Mouse (Mus musculus): ENCODE results near the gene Vps16. TPM values are rescaled to one million over a fixed set of nuclear protein-coding genes. Genes with fewer than 3 reads are reported as not detected.

The Vps16 gene
- polyA plus RNA-seq, 1 experiment from 2014 or later, result 51.6 TPM

DNA sequence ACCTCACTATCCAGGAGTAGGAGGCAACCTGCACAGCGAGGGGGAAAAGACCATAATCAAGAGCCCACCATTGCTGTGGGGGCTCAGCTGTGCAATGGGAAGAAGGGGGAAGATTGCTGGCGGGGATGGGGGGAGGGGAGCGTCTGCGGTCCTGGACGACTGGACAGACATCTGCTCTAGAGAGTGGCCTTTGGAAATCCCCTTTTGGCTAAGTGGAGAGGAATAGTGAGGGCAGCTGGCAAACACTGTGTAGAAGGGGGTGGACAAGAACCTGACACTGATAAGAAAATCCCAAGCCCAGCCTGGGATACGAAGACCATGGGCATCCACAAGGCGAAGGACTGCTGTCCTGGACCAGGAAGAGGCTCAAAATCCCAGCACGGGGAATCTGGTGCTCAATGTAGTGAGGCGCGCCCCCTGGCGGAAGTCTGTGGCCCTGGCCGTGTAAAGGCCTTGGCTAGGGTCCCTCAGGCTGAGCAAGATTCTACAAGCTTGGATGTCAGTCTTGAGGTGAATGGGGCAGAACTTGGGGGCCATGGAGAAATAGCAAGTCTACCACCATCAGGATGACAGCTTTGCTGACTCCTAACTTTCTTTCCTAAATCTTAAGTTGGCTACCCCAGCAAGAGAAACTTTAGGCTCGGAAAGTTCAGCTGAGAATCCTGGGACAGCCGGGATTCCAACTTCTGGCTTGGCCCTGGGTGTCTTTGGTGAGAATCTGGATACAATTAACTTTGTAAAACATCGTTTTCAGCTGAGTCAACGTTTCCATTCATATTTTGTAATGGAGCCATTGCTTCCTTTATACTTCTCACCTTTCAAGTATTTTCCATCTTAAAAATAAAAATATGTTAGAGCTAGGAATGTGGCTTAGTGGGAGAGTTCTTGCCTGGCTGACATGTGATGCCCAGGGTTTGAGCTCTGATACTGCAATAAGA, 12.3 kb upstream of the Vps16 start:
- DNase-seq (ENCODE audit: low spot score) (peak; percentile 90), ATAC-seq (ENCODE audit: low read depth) (peak; percentile 88)
- Histone ChIP-seq H3K36me3 (ENCODE audit: control insufficient read depth, insufficient read depth, low read length) (no peaks in the 10 kb centered on the region), H3K9me3 (ENCODE audit: control insufficient read depth, low read length) (no peaks in the 10 kb centered on the region), H3K9ac (ENCODE audit: low read depth, low read length) (no peak overlapping the region), H3K4me2 (ENCODE audit: low read depth, low read length) (no peak overlapping the region), H3K4me1 (ENCODE audit: control insufficient read depth, insufficient read depth, low read length) (peaks cover 17% of the 10 kb centered on the region), H3K27me3 (replicated peaks; ENCODE audit: control insufficient read depth, insufficient read depth, low read length) (no peaks in the 10 kb centered on the region), H3K4me3 (ENCODE audit: low read depth, low read length) (no peak overlapping the region), H3K27ac (replicated peaks; ENCODE audit: low read depth, low read length) (peak overlapping the region; percentile 78)
- WGBS, result 33% methylated on average over 16 of the region's 16 CpGs

DNA sequence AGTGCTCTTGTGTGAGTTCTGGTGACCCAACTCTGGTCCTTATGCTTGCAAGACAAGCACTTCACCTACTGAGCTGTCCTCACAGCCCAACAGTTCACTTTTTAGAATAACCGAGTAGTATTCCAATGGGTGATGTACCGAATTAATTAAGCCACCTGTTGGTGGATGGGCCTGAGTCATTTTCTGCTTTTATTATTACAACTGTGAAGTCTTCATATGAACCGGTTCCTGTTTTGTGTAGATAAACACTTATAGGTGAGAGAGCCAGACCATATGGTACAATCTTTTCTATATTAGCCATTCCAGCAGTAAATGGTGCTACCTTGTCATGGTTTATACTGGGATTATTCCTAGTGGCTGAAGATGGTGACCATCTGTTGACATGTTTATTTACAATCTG, 11.4 kb upstream of the Vps16 start:
- Histone ChIP-seq H3K4me2 (ENCODE audit: low read depth, low read length) (no peak overlapping the region), H3K27ac (replicated peaks; ENCODE audit: low read depth, low read length) (peak overlapping the region; percentile 68), H3K9ac (ENCODE audit: low read depth, low read length) (no peak overlapping the region), H3K36me3 (ENCODE audit: control insufficient read depth, insufficient read depth, low read length) (no peaks in the 10 kb centered on the region), H3K4me3 (ENCODE audit: low read depth, low read length) (no peak overlapping the region), H3K27me3 (replicated peaks; ENCODE audit: control insufficient read depth, insufficient read depth, low read length) (no peaks in the 10 kb centered on the region), H3K4me1 (ENCODE audit: control insufficient read depth, insufficient read depth, low read length) (peaks cover 16% of the 10 kb centered on the region), H3K9me3 (ENCODE audit: control insufficient read depth, low read length) (no peaks in the 10 kb centered on the region)
- no peak for ATAC-seq (ENCODE audit: low read depth)
- DNase-seq (ENCODE audit: low spot score), result no peak
- 82% methylated on average over 3 of the region's 3 CpGs for WGBS

DNA sequence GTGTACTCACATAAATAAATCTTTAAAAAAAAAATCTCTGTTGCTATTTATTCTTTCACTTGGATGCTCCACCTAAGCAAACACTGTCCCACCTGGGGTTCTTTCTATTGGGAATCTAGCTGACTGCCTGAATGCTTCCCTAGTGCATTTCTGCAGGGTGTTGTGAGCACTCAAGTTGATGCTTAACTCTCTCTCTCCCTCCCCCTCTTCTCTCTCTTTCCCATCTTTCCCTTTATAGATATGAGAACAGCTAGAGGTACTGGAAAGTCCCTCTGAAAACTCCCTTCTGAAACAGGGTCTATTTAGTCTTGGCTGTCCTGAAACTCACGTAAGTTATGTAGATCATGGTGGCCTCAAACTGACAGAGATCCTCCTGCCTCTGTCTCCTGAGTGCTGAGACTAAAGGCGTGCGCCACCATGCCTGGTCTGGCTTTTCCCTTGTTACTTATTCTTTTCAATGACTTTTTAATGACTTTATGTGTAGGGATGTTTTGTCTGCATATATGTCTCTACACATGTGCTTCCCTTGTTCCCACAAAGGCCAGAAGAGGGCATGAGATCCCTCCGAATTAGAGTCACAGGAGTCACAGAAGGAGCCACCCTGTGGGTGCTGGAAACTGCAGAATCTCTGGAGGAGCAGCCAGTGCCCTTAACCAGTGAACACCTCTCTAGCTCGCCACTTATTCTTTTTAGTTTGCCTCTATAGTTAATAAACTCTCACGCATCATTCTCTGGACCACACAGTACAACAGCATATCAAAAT, 9.9 kb upstream of the Vps16 start:
- WGBS, result 79% methylated on average over 6 of the region's 6 CpGs
- H3K9ac ChIP-seq (ENCODE audit: low read depth, low read length), result no peak overlapping the region
- H3K4me2 ChIP-seq (ENCODE audit: low read depth, low read length), result no peak overlapping the region
- no peaks in the 10 kb centered on the region for H3K9me3 ChIP-seq (ENCODE audit: control insufficient read depth, low read length)
- H3K4me1 ChIP-seq (ENCODE audit: control insufficient read depth, insufficient read depth, low read length), result peaks cover 5% of the 10 kb centered on the region; the same call in 1 of the 2 replicates
- H3K4me3 ChIP-seq (ENCODE audit: low read depth, low read length), result no peak overlapping the region
- ATAC-seq (ENCODE audit: low read depth) (no peak), DNase-seq (ENCODE audit: low spot score) (no peak)
- no peaks in the 10 kb centered on the region for H3K27me3 ChIP-seq (replicated peaks; ENCODE audit: control insufficient read depth, insufficient read depth, low read length)
- no peak overlapping the region for H3K27ac ChIP-seq (replicated peaks; ENCODE audit: low read depth, low read length)
- peaks cover 9% of the 10 kb centered on the region for H3K36me3 ChIP-seq (ENCODE audit: control insufficient read depth, insufficient read depth, low read length)

- Histone ChIP-seq H3K27ac (replicated peaks; ENCODE audit: low read depth, low read length) (no peak overlapping the region), H3K9me3 (ENCODE audit: control insufficient read depth, low read length) (no peaks in the 10 kb centered on the region), H3K4me1 (ENCODE audit: control insufficient read depth, insufficient read depth, low read length) (peaks cover 18% of the 10 kb centered on the region), H3K4me3 (ENCODE audit: low read depth, low read length) (no peak overlapping the region), H3K9ac (ENCODE audit: low read depth, low read length) (no peak overlapping the region), H3K36me3 (ENCODE audit: control insufficient read depth, insufficient read depth, low read length) (peaks cover 34% of the 10 kb centered on the region), H3K4me2 (ENCODE audit: low read depth, low read length) (no peak overlapping the region), H3K27me3 (replicated peaks; ENCODE audit: control insufficient read depth, insufficient read depth, low read length) (no peaks in the 10 kb centered on the region)
- ATAC-seq (ENCODE audit: low read depth), result no peak
- DNase-seq (ENCODE audit: low spot score), result no peak
- WGBS, result 97% methylated on average over 26 of the region's 26 CpGs
Observed at GRCm38 (mm10) chr2:130421781-130422620, 2.1 kb upstream of the Vps16 start.

DNA sequence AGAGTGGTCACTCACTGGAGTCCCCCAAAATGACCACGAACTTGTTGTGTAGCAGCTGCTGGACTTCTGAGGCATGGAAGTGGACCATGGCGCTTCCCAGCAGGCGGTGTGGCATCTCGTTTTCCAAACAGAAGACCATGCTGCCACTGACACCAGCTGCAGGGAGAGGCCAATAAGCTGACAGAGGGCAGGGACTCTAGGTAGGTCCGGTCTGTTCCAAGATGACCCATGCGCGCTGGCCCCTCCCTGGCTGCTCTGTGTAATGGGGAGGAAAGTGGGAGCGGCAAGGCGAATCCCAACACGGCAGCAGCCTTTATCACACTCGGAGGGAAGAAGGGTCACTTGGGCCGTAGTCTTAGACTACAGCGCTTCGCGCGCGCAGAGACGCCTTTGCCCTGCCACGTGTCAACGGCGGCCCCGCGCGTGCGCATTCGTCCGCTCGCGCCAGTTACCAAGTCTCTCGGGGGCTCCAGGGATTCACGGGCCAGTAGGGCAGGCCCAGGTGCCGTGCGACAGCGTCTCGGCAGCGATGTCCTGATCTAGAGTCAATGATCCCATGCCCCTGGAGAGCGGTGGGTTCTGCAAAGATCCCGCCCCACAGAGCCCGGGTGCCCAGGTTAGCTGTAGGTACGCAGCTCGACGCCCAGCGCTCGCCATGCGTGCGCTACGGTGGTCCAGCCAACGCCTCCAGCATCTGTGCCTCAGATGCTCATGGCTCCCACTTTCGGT, 578 bp upstream of the Vps16 start:
- peak; percentile 87 for DNase-seq (ENCODE audit: low spot score)
- 27% methylated on average over 28 of the region's 49 CpGs for WGBS
- H3K9ac ChIP-seq (ENCODE audit: low read depth, low read length), result peak overlapping the region; percentile 86
- peak; percentile 75 for ATAC-seq (ENCODE audit: low read depth)
- H3K9me3 ChIP-seq (ENCODE audit: control insufficient read depth, low read length), result no peaks in the 10 kb centered on the region
- peak overlapping the region; percentile 57 for H3K4me3 ChIP-seq (ENCODE audit: low read depth, low read length)
- H3K4me2 ChIP-seq (ENCODE audit: low read depth, low read length), result peak overlapping the region; percentile 94
- peaks cover 32% of the 10 kb centered on the region for H3K36me3 ChIP-seq (ENCODE audit: control insufficient read depth, insufficient read depth, low read length)
- H3K27ac ChIP-seq (replicated peaks; ENCODE audit: low read depth, low read length), result peak overlapping the region; percentile 93
- H3K4me1 ChIP-seq (ENCODE audit: control insufficient read depth, insufficient read depth, low read length), result peaks cover 18% of the 10 kb centered on the region
- no peaks in the 10 kb centered on the region for H3K27me3 ChIP-seq (replicated peaks; ENCODE audit: control insufficient read depth, insufficient read depth, low read length)

DNA sequence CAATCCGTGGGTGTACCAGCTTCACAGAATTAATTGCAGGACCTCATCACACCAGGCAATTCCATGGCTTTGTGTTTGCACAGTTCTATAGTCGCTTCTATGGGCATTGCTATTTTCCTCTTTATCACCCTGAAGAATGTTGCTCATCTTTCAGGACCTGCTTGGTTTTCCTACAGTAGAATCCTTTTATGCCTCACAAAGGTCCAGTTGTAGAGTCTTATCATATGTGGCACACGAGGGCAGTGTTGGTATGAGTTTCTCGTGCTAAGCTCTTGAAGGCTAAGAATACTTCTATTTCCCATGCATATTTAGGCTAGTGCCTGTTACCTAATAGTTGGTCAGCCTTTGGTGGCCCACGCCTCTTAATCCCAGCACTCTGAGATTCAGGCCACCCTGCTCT, 973 bp downstream of the Vps16 start:
- peaks cover 18% of the 10 kb centered on the region for H3K4me1 ChIP-seq (ENCODE audit: control insufficient read depth, insufficient read depth, low read length)
- H3K4me3 ChIP-seq (ENCODE audit: low read depth, low read length), result peak overlapping the region; percentile 57
- no peaks in the 10 kb centered on the region for H3K27me3 ChIP-seq (replicated peaks; ENCODE audit: control insufficient read depth, insufficient read depth, low read length)
- H3K36me3 ChIP-seq (ENCODE audit: control insufficient read depth, insufficient read depth, low read length), result peaks cover 17% of the 10 kb centered on the region; the same call in 1 of the 2 replicates
- H3K4me2 ChIP-seq (ENCODE audit: low read depth, low read length), result peak overlapping the region; percentile 94
- DNase-seq (ENCODE audit: low spot score) (no peak), ATAC-seq (ENCODE audit: low read depth) (no peak)
- H3K9me3 ChIP-seq (ENCODE audit: control insufficient read depth, low read length), result no peaks in the 10 kb centered on the region
- peak overlapping the region; percentile 86 for H3K9ac ChIP-seq (ENCODE audit: low read depth, low read length)
- 48% methylated on average over 5 of the region's 5 CpGs for WGBS
- no peak overlapping the region; the same call in 1 of the 2 replicates for H3K27ac ChIP-seq (replicated peaks; ENCODE audit: low read depth, low read length)

DNA sequence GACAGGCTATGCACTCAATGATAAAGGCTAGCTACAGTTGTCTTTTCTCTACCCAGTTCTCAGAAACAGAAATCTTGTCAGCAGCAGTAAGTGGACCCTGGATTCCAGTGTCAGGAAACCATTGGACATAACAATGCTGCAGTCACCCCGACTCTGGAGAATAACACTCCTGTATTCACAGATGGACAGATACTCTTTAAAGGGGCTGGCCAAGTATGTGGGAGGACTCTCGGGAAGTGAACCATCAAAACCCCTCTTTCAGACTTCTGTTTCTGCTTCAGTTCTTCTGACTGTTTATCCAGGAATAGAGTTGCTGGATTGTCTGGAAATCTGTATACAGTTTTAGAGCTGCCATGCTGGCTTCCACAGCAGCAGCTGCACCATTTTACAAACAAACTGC, 5.7 kb downstream of the Vps16 start:
- no peak for ATAC-seq (ENCODE audit: low read depth)
- H3K27ac ChIP-seq (replicated peaks; ENCODE audit: low read depth, low read length), result no peak overlapping the region
- peaks cover 6% of the 10 kb centered on the region for H3K4me1 ChIP-seq (ENCODE audit: control insufficient read depth, insufficient read depth, low read length)
- DNase-seq (ENCODE audit: low spot score), result no peak
- H3K9me3 ChIP-seq (ENCODE audit: control insufficient read depth, low read length), result no peaks in the 10 kb centered on the region
- H3K27me3 ChIP-seq (replicated peaks; ENCODE audit: control insufficient read depth, insufficient read depth, low read length), result no peaks in the 10 kb centered on the region
- H3K4me2 ChIP-seq (ENCODE audit: low read depth, low read length), result no peak overlapping the region
- peaks cover 4% of the 10 kb centered on the region; the same call in 1 of the 2 replicates for H3K36me3 ChIP-seq (ENCODE audit: control insufficient read depth, insufficient read depth, low read length)
- 55% methylated on average over 2 of the region's 2 CpGs for WGBS
- no peak overlapping the region for H3K4me3 ChIP-seq (ENCODE audit: low read depth, low read length)
- H3K9ac ChIP-seq (ENCODE audit: low read depth, low read length), result no peak overlapping the region

Measured in embryonic facial prominence, embryonic 14.5 days (tissue).